Mouse (Mus musculus) CD8-positive naive resting alpha-beta T cell, adult 2 months (primary cell): ENCODE data around the gene St6galnac3.

Experiments
- DNase-seq, 2 experiments: peaks; one replicate each; pipeline ENCODE4 v3.0.0; 2022; ENCODE audit warnings: low read depth in 2 of 2, low spot score in 2 of 2

Gene St6galnac3

GRCm38 (mm10) chr3:153248029-153248428 lies 476.9 kb downstream of the St6galnac3 start:
- DNase-seq = no peak

GRCm38 (mm10) chr3:153242524-153242923 lies 482.4 kb downstream of the St6galnac3 start:
- no peak for DNase-seq

- peak in 1 of 2 experiments; percentile 14 for DNase-seq
Observed at GRCm38 (mm10) chr3:153241134-153241533, 483.8 kb downstream of the St6galnac3 start.

GRCm38 (mm10) chr3:153240366-153240765 lies 484.6 kb downstream of the St6galnac3 start:
- no peak for DNase-seq

- no peak for DNase-seq
Observed at GRCm38 (mm10) chr3:153238381-153238780, 486.6 kb downstream of the St6galnac3 start.

GRCm38 (mm10) chr3:153236262-153236661 lies 488.7 kb downstream of the St6galnac3 start:
- no peak for DNase-seq

GRCm38 (mm10) chr3:153222611-153223402 lies 502.2 kb downstream of the St6galnac3 start:
- DNase-seq = no peak

GRCm38 (mm10) chr3:153219391-153219790 lies 505.6 kb downstream of the St6galnac3 start:
- DNase-seq = no peak

GRCm38 (mm10) chr3:153208186-153208585 lies 516.8 kb downstream of the St6galnac3 start:
- DNase-seq = no peak

- no peak for DNase-seq
Observed at GRCm38 (mm10) chr3:153204046-153204445, 520.9 kb downstream of the St6galnac3 start.

GRCm38 (mm10) chr3:153201835-153202234 lies 523.1 kb downstream of the St6galnac3 start:
- no peak for DNase-seq

GRCm38 (mm10) chr3:153200801-153201200 lies 524.2 kb downstream of the St6galnac3 start:
- no peak for DNase-seq

- DNase-seq = no peak
Observed at GRCm38 (mm10) chr3:153200076-153200475, 524.9 kb downstream of the St6galnac3 start.

GRCm38 (mm10) chr3:153199251-153199650 lies 525.7 kb downstream of the St6galnac3 start:
- DNase-seq = no peak

GRCm38 (mm10) chr3:153198514-153198913 lies 526.5 kb downstream of the St6galnac3 start:
- DNase-seq = no peak

- no peak for DNase-seq
Observed at GRCm38 (mm10) chr3:153193025-153193424, 531.9 kb downstream of the St6galnac3 start.

GRCm38 (mm10) chr3:153190742-153191141 lies 534.2 kb downstream of the St6galnac3 start:
- no peak for DNase-seq

- DNase-seq = no peak
Observed at GRCm38 (mm10) chr3:153189685-153190467, 535.1 kb downstream of the St6galnac3 start.

GRCm38 (mm10) chr3:153188224-153188623 lies 536.8 kb downstream of the St6galnac3 start:
- no peak for DNase-seq

- no peak for DNase-seq
Observed at GRCm38 (mm10) chr3:153185117-153185516, 539.9 kb downstream of the St6galnac3 start.

GRCm38 (mm10) chr3:153181242-153181641 lies 543.7 kb downstream of the St6galnac3 start:
- DNase-seq = no peak

GRCm38 (mm10) chr3:153176749-153177148 lies 548.2 kb downstream of the St6galnac3 start:
- no peak for DNase-seq
